20 mouse cellular contexts compared by ENCODE assay signal in genomic region chr6:100447211-100447610, GRCm38 (mm10).
A peak's percentile ranks its signal among the peaks of the same experiment; 100 is the strongest.
DNase-seq lines count a peak whose midpoint lies in the region; ATAC-seq and TF ChIP-seq lines count a peak whose summit lies in the region.
"Had no signal": no experiment of that assay in that cellular context is flagged by ENCODE, and none has a peak within 500 bp of the region (broad histone marks: within the 10 kb centered on the region; RNA-seq: fewer than 3 reads in every experiment).

No protein-coding gene starts in this region.

- H3K9ac ChIP-seq in embryonic facial prominence, embryonic 11.5 days (replicated peaks; ENCODE audit: low read length), result no peak overlapping the region
- H3K9ac ChIP-seq in lung, embryonic 14.5 days, result no peak overlapping the region
- H3K9ac ChIP-seq: forebrain, embryonic 15.5 days; limb, embryonic 12.5 days had no signal

- no peak for DNase-seq in embryonic facial prominence, embryonic 11.5 days (ENCODE audit: low spot score)
- no peak for DNase-seq in embryonic facial prominence, embryonic 10.5 days (ENCODE audit: low spot score)
- DNase-seq in lung, embryonic 14.5 days, result no peak
- DNase-seq in lung, postnatal 10 days, result no peak
- peak; percentile 47 for DNase-seq in brain, embryonic 14.5 days (ENCODE audit: low read depth)
- peak; percentile 60 for DNase-seq in retina, embryonic 14.5 days (ENCODE audit: low spot score)
- no peak for DNase-seq in right cerebral cortex, adult 18-20 months
- DNase-seq in natural killer cell, adult 2 months (ENCODE audit: low spot score in 2 of 2), result no peak
- DNase-seq: adrenal gland, adult 2 months; cerebellum, adult 18-20 months; heart, adult 2 months; kidney, adult 11 months; kidney, postnatal 25 days; lung, adult 18-20 months; right cerebral cortex, postnatal 14 days; thymus, adult 18-20 months had no signal

- 21% methylated on average over 1 of the region's 1 CpGs for WGBS in embryonic facial prominence, embryonic 11.5 days
- WGBS in embryonic facial prominence, embryonic 10.5 days, result 21% methylated on average over 1 of the region's 1 CpGs
- 28% methylated on average over 1 of the region's 1 CpGs for WGBS in lung, embryonic 14.5 days

- no peaks in the 10 kb centered on the region; the same call in 1 of the 2 replicates for H3K9me3 ChIP-seq in embryonic facial prominence, embryonic 11.5 days (replicated peaks; ENCODE audit: control insufficient read depth, low read length)
- peaks cover 10% of the 10 kb centered on the region; the same call in 1 of the 2 replicates for H3K9me3 ChIP-seq in embryonic facial prominence, embryonic 10.5 days
- peaks cover 5% of the 10 kb centered on the region; the same call in 1 of the 2 replicates for H3K9me3 ChIP-seq in lung, embryonic 14.5 days (ENCODE audit: low read depth, low read length)
- H3K9me3 ChIP-seq: forebrain, embryonic 15.5 days had no signal

- H3K4me3 ChIP-seq in embryonic facial prominence, embryonic 11.5 days (ENCODE audit: low read depth, low read length), result no peak overlapping the region
- H3K4me3 ChIP-seq in embryonic facial prominence, embryonic 10.5 days, result no peak overlapping the region
- no peak overlapping the region for H3K4me3 ChIP-seq in lung, embryonic 14.5 days (ENCODE audit: low read depth, low read length)
- H3K4me3 ChIP-seq: forebrain, embryonic 15.5 days; heart, adult 2 months; limb, embryonic 12.5 days; megakaryocyte, embryonic 14.5 days had no signal

- no peaks in the 10 kb centered on the region for H3K4me1 ChIP-seq in embryonic facial prominence, embryonic 11.5 days (ENCODE audit: control insufficient read depth, insufficient read depth, low read length)
- peaks cover 22% of the 10 kb centered on the region for H3K4me1 ChIP-seq in embryonic facial prominence, embryonic 10.5 days
- H3K4me1 ChIP-seq in lung, embryonic 14.5 days (ENCODE audit: insufficient read depth), result no peaks in the 10 kb centered on the region
- H3K4me1 ChIP-seq: forebrain, embryonic 15.5 days; megakaryocyte, embryonic 14.5 days had no signal

- H3K4me2 ChIP-seq in embryonic facial prominence, embryonic 11.5 days (ENCODE audit: low read depth, low read length), result no peak overlapping the region
- H3K4me2 ChIP-seq in lung, embryonic 14.5 days, result no peak overlapping the region
- H3K4me2 ChIP-seq: forebrain, embryonic 15.5 days; limb, embryonic 12.5 days had no signal

- no peaks in the 10 kb centered on the region for H3K27me3 ChIP-seq in embryonic facial prominence, embryonic 11.5 days (ENCODE audit: control insufficient read depth, insufficient read depth, low read length)
- H3K27me3 ChIP-seq in embryonic facial prominence, embryonic 10.5 days (replicated peaks; ENCODE audit: low read depth, poor library complexity, severe bottlenecking), result peaks cover 58% of the 10 kb centered on the region
- no peaks in the 10 kb centered on the region for H3K27me3 ChIP-seq in lung, embryonic 14.5 days (ENCODE audit: insufficient read depth, low read length)
- H3K27me3 ChIP-seq: forebrain, embryonic 15.5 days had no signal

- H3K36me3 ChIP-seq in embryonic facial prominence, embryonic 11.5 days (replicated peaks; ENCODE audit: control insufficient read depth, insufficient read depth, low read depth, low read length), result no peaks in the 10 kb centered on the region
- no peaks in the 10 kb centered on the region for H3K36me3 ChIP-seq in embryonic facial prominence, embryonic 10.5 days (replicated peaks)
- no peaks in the 10 kb centered on the region for H3K36me3 ChIP-seq in lung, embryonic 14.5 days (ENCODE audit: insufficient read depth)
- H3K36me3 ChIP-seq: forebrain, embryonic 15.5 days; limb, embryonic 12.5 days had no signal

- no peak for TF ChIP-seq CTCF in lung, embryonic 14.5 days (IDR thresholded peaks at IDR 0.05; ENCODE audit: low read depth)
- TF ChIP-seq CTCF in brain, embryonic 14.5 days (IDR thresholded peaks at IDR 0.05; ENCODE audit: borderline replicate concordance, extremely low read depth, insufficient read depth, insufficient read length), result no peak

- TF ChIP-seq POLR2A in brain, embryonic 14.5 days (IDR thresholded peaks at IDR 0.05; ENCODE audit: borderline replicate concordance, extremely low read depth, insufficient read depth, insufficient read length, poor library complexity, severe bottlenecking), result no peak

- no peak overlapping the region for H3K27ac ChIP-seq in embryonic facial prominence, embryonic 11.5 days (replicated peaks; ENCODE audit: low read depth, low read length)
- no peak overlapping the region for H3K27ac ChIP-seq in embryonic facial prominence, embryonic 10.5 days (replicated peaks)
- H3K27ac ChIP-seq in lung, embryonic 14.5 days (ENCODE audit: low read depth), result no peak overlapping the region
- H3K27ac ChIP-seq: forebrain, embryonic 15.5 days; heart, adult 2 months; limb, embryonic 12.5 days had no signal

- 0 out of 2 replicates have a peak, but pooled peaks have one; percentile 63 for ATAC-seq in embryonic facial prominence, embryonic 11.5 days (replicated peaks; ENCODE audit: insufficient number of reproducible peaks, low FRiP score, low TSS enrichment, low read depth)
- ATAC-seq in lung, embryonic 14.5 days (ENCODE audit: insufficient read depth), result 0 out of 2 replicates have a peak, but pooled peaks have one; percentile 8
- ATAC-seq: forebrain, embryonic 15.5 days; Patski had no signal

Comparison
In these comparisons a context has a peak if more than half of its experiments do, and no peak if none do; other contexts are left out.
1. DNase-seq: peak in brain, embryonic 14.5 days (single experiment) and retina, embryonic 14.5 days (single experiment); none in embryonic facial prominence, embryonic 11.5 days (single experiment), embryonic facial prominence, embryonic 10.5 days (single experiment), lung, embryonic 14.5 days (single experiment), lung, postnatal 10 days (single experiment), right cerebral cortex, adult 18-20 months (single experiment) and natural killer cell, adult 2 months (0 of 2).